Mouse (Mus musculus) lung, postnatal 0 days (tissue): ENCODE measurements around the gene Trpc5. TPM values are rescaled to one million over a fixed set of nuclear protein-coding genes. Genes with fewer than 3 reads are reported as not detected.

Source experiments
- ATAC-seq: fragments of 200-750 bp; cut with Nextera tagmentation; 2 replicates; pipeline ENCODE4 v1.8.0; 2017; ENCODE audit warnings: moderate library complexity
- DNase-seq: peaks from one replicate; pipeline ENCODE4 v3.0.0-alpha.2; 2016; ENCODE audit warnings: low spot score
- H3K27ac ChIP-seq: fragments of 300-500 bp; sonication (generic); 2 replicates; pipeline ENCODE4 v1.5.1; 2014; ENCODE audit warnings: antibody characterized with exemption, mild to moderate bottlenecking, low read length, mixed read lengths
- H3K27me3 ChIP-seq: fragments of 300-500 bp; sonication (generic); replicated peaks from 2 replicates; pipeline ENCODE4 v1.6.1; 2014; ENCODE audit warnings: low read length, mixed read lengths; ENCODE audit not compliant: insufficient read depth
- H3K36me3 ChIP-seq: fragments of 300-500 bp; sonication (generic); 2 replicates; pipeline ENCODE4 v1.6.1; 2014; ENCODE audit warnings: low read length, mixed read lengths; ENCODE audit not compliant: insufficient read depth
- H3K4me1 ChIP-seq: fragments of 300-500 bp; sonication (generic); 2 replicates; pipeline ENCODE4 v1.6.1; 2014; ENCODE audit warnings: antibody characterized with exemption, low read depth, low read length, mixed read lengths; ENCODE audit not compliant: insufficient read depth
- H3K4me2 ChIP-seq: fragments of 300-500 bp; sonication (generic); replicated peaks from 2 replicates; pipeline ENCODE4 v1.6.1; 2014; ENCODE audit warnings: low read depth, mild to moderate bottlenecking, low read length, moderate library complexity, mixed read lengths
- H3K4me3 ChIP-seq: fragments of 300-500 bp; sonication (generic); 2 replicates; pipeline ENCODE4 v1.5.1; 2014; ENCODE audit warnings: low read depth, low read length
- H3K9ac ChIP-seq: fragments of 300-500 bp; sonication (generic); replicated peaks from 2 replicates; pipeline ENCODE4 v1.6.1; 2014; ENCODE audit warnings: low read depth, mild to moderate bottlenecking
- H3K9me3 ChIP-seq: fragments of 300-500 bp; sonication (generic); 2 replicates; pipeline ENCODE4 v1.6.1; 2016; ENCODE audit warnings: low read length, mixed read lengths
- CTCF ChIP-seq: IDR thresholded peaks from 2 replicates; pipeline ENCODE4 v1.5.1; 2016; ENCODE audit warnings: antibody characterized with exemption, mild to moderate bottlenecking
- EP300 ChIP-seq: IDR thresholded peaks from 2 replicates; pipeline ENCODE4 v1.6.1; 2016; ENCODE audit warnings: antibody characterized with exemption, mild to moderate bottlenecking, control low read depth
- WGBS: fragments of 180-500 bp; shearing (Covaris S2); extraction: QIAGEN DNeasy Blood & Tissue Kit; methylation state at CpG from one replicate; pipeline ENCODE4 v1.1.7; 2014; 5-methylcytosine and 5-hydroxymethylcytosine counted together
- polyA plus RNA-seq: library from polyadenylated mRNA; unstranded; fragments of >200 nt; fragmentation: Nextera tagmentation; extraction: Ambion mirVana; gene quantifications from 2 replicates; pipeline ENCODE4 v1.2.1, GENCODE M21; 2015

Trpc5 gene
- polyA plus RNA-seq, 1 experiment from 2014 or later: not detected

DNA sequence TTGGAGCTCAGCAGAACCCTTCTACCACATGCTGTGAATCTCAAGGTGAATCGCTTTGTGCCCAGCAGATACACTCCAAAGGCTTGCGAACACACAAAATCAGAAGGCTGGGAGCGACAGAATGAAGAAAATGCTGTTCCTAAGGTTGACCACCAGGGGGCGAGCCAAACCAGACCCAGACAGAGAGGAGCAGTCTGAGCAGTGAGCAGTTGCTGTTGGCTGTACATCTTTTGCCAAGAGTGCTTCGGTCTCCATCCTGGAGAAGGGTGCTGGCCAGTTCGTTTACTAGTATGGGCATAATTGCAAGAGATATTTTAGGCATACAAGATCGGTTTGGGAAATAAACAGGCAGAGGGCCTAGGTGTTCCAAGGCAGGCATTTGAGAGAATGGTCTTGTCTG lies 284.5 kb downstream of the Trpc5 start:
- no peak overlapping the region for H3K27ac ChIP-seq
- no peaks in the 10 kb centered on the region for H3K4me1 ChIP-seq
- H3K36me3 ChIP-seq: no peaks in the 10 kb centered on the region
- H3K9ac ChIP-seq: no peak overlapping the region
- 34% methylated on average over 7 of the region's 7 CpGs for WGBS
- H3K4me2 ChIP-seq: no peak overlapping the region
- no peak overlapping the region for H3K4me3 ChIP-seq
- DNase-seq: peak; percentile 55
- no peaks in the 10 kb centered on the region for H3K27me3 ChIP-seq
- H3K9me3 ChIP-seq: no peaks in the 10 kb centered on the region
- ATAC-seq: peak; percentile 26; the same call in 1 of the 2 replicates
- TF ChIP-seq EP300: no peak
- TF ChIP-seq CTCF: peak; percentile 84

DNA sequence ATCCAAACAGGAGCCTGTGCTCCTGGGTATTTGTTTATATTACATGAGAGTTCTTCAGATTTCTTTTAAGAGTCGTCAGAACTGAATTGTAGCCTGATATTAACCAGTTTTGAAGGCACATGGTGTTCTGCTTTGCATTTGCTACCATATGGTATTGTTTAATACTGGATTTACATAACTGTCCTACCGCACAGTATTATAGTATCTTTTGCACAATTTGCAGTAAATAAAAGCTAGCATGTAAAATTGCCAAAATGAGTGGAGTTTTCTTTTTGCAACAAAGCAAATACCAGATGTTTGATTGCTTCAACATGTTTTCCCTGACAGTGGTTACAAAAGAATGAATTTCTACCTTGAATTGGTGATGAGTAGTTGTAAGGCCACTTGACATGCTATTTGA lies 313.8 kb downstream of the Trpc5 start:
- no peak overlapping the region for H3K4me3 ChIP-seq
- H3K9me3 ChIP-seq: no peaks in the 10 kb centered on the region
- no peak overlapping the region for H3K9ac ChIP-seq
- no peaks in the 10 kb centered on the region for H3K27me3 ChIP-seq
- no peaks in the 10 kb centered on the region for H3K36me3 ChIP-seq
- 48% methylated on average over 2 of the region's 2 CpGs for WGBS
- no peak overlapping the region for H3K4me2 ChIP-seq
- no peak overlapping the region for H3K27ac ChIP-seq
- H3K4me1 ChIP-seq: no peaks in the 10 kb centered on the region
- DNase-seq (no peak), ATAC-seq (no peak)
- TF ChIP-seq EP300 (no peak), CTCF (no peak)

DNA sequence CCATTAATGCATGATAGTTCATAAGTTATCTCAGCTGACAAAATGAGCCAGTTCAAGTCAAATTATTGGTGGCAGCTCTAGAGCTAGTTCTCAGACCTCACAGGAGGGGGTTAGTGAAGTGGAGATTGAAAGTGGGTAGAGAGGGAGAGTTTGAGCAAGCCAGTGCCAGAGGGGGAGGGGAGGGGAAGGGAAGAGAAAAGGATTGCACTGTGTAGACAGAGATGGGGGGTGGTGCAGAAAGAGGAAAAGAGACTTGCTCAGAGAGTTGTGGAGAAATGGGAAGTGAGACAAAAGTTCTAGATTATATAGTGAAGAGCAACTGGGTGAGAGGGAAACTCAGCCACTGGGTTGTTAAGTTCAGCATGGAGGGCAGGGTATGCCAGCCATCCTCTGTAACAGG lies 349.6 kb downstream of the Trpc5 start:
- no peak for ATAC-seq
- no peaks in the 10 kb centered on the region for H3K4me1 ChIP-seq
- DNase-seq: no peak

DNA sequence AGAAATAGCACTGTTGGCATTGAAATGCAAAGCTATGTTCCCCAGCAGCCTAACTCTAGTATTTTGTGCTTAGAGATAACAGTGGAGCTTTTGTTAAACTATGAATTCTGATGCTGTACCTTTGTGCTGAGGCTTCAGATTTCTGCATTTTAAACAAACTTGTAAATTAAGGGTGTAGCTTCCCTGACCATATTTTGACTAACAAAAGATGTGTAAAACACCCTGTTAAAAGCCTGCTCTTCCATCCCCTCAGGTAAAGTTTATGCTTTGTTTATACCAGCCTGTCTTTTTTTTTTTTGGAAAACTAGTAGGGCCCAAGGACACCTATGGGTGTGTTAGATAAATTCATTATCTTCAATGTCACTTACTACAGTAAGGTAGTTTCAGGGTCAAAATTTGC lies 350.0 kb downstream of the Trpc5 start:
- H3K9me3 ChIP-seq: no peaks in the 10 kb centered on the region
- no peak overlapping the region for H3K4me2 ChIP-seq
- H3K4me1 ChIP-seq: no peaks in the 10 kb centered on the region
- ATAC-seq: no peak
- DNase-seq: no peak
- H3K36me3 ChIP-seq: no peaks in the 10 kb centered on the region
- no peak overlapping the region for H3K27ac ChIP-seq
- TF ChIP-seq EP300 (no peak), CTCF (no peak)
- no peak overlapping the region for H3K9ac ChIP-seq
- H3K4me3 ChIP-seq: no peak overlapping the region
- no peaks in the 10 kb centered on the region for H3K27me3 ChIP-seq

More for the DNA sequence above, 349.6 kb downstream of the Trpc5 start:
- no peak overlapping the region for H3K4me3 ChIP-seq
- H3K4me2 ChIP-seq: no peak overlapping the region
- no peak overlapping the region for H3K9ac ChIP-seq
- no peaks in the 10 kb centered on the region for H3K27me3 ChIP-seq
- TF ChIP-seq CTCF (no peak), EP300 (no peak)
- H3K36me3 ChIP-seq: no peaks in the 10 kb centered on the region
- H3K27ac ChIP-seq: no peak overlapping the region
- H3K9me3 ChIP-seq: no peaks in the 10 kb centered on the region

DNA sequence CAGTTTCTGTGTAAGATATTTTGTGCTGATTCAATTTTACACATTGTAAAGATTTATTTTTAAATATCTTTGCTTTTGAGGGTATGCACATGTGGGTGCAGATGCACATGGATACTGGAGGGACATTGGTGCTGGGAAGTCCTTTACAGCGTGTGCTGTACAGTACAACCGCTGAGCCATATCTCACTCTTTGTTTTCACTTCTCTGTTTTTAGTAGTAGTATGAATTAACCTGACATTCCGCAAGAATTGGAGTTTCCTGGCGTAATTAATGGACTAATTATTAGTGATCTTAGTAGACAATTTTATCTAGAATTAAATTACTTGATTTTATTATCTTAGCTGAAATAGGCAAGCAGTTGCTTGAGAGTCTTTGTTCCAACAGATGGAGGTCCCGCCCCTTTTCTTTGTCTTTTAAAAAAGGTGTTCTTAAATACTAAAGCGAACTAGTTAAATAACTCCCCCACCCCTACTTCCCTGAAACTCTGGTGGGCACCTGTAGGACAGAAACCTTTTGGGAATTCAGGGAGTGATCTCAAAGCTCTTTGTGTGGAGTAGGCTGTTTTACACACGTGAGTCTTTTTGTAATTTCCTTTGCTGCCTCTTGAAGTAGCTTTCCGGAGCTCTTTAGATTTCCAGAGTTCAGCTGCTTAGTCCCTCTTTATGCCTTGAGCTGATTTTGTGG lies 352.5 kb downstream of the Trpc5 start:
- H3K36me3 ChIP-seq: no peaks in the 10 kb centered on the region
- no peaks in the 10 kb centered on the region for H3K27me3 ChIP-seq
- no peaks in the 10 kb centered on the region for H3K4me1 ChIP-seq
- 60% methylated on average over 8 of the region's 8 CpGs for WGBS
- H3K9ac ChIP-seq: no peak overlapping the region
- no peak for TF ChIP-seq CTCF
- no peak for TF ChIP-seq EP300
- no peak for ATAC-seq
- no peak for DNase-seq
- H3K4me2 ChIP-seq: no peak overlapping the region
- no peak overlapping the region for H3K4me3 ChIP-seq
- H3K27ac ChIP-seq: no peak overlapping the region
- H3K9me3 ChIP-seq: no peaks in the 10 kb centered on the region

Other genes starting within 250 kb of the Trpc5 start
- not detected in 2 replicates for gene Trpc5os, start 231.6 kb downstream of the Trpc5 start, polyA plus RNA-seq
- gene Rtl4, start 727 bp upstream of the Trpc5 start, polyA plus RNA-seq: not detected in 2 replicates